Mouse (Mus musculus) layer of hippocampus, adult 9-10 months (tissue): ENCODE measurements around the gene Bfsp2.
A peak's percentile ranks its signal among the peaks of the same experiment; 100 is the strongest.

Source experiments
- DNase-seq: peaks from one replicate; pipeline ENCODE4 v3.0.0; 2022; ENCODE audit warnings: low spot score

The Bfsp2 gene

DNA sequence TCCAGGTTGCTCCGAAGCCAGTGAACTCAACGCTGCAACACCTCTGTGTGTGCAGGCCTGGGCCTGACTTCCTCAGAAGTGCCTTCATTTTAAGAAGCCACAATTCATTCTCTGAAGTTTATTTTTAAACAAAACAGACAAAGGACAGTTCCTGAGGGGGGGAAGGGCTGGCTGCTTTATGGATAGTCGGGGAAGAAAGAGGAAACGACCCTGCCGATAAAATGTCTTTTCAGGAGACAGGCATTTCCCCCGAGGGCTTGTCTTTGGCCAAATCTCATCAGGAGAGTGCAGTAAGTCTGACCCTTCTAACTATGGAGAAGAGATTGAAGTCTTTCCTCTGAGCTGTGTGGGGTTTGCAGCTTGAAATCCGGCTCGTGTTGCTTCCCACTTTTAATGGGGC is 5.4 kb upstream of the Bfsp2 start:
- no peak for DNase-seq

DNA sequence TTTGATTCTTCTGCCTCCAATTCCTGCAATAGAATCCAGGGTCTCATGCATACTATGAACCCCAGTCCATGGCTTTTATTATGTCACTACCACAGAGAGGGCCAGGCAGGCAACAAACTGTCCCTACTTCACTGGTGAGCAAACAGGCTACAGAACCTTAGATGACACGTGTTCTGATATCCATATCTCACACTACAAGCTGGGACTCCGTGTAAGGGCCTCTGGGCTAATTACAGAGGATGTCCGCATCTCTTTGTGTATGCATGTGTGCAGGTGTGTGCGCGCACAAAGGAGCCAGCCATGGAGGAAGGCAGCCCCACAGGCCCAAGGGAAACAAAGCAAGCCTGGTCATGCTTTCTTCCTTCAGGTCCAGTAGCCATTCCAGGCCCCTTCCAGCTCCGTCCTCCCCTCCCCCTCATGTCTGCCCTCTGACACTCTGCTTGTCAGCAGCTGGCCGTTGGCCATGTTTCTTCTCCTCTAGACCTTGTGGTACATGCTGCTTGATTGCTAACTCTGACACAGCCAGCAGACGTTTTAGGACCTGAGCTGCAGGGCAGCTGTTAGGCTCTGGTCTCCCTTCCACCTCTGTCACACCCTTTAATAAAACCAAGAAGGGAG is 492 bp upstream of the Bfsp2 start:
- DNase-seq = no peak

DNA sequence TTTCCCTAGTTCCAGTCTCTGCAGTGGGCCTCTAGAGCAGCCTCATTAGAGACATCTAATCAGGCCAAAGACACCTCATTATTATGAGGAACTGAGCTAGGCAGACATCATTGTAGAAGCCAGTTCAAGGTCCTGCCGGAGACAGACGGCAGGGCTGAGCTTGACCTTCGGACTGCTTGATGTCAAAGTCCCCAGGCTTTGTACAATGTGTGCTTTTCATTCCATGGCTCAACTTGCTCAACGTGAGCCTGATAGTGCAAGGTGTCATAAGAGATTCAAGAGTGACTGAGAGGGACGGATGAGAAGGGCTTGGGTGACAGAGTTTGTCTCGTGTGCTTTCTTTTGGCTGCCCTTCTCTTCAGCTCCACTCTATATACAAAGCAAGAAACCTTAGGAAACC is 4.8 kb downstream of the Bfsp2 start:
- DNase-seq = no peak

DNA sequence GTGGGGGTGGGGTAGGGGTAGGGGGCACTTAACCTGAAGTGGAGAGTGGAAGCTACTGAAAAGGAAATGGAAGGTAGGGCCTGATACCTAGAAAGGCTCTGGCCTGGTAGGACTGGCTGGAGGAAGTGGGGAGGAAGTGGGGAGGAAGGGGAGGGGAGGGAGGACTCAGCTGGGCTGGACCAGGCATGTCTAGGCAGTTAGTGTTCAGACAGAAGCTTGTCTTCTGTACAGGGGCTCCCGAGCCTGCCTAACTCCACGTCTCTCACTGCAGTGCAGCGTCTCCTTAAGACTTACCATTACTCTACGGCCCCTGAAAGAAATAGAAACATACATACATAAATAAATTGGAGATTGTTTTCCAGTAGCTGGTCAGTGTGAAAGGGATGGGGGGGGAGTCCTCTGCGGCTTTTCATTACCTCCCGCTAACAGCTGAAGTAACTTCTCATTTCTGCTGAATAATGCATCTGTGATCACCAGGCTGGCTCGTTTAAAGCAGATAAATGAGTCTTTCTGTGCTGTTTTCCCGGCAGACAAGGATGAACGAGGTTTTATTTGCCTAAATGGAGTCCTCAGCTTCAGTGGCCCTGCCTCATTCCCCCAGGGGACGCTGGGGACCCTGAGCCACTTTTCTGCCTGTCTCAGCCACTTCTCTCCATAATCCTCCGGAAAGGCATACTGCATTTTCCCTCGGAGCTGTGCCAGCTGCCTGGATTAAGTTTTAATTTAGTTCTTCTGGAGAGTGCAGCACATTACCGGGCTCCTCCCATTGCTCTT is 6.1 kb downstream of the Bfsp2 start:
- DNase-seq = no peak

DNA sequence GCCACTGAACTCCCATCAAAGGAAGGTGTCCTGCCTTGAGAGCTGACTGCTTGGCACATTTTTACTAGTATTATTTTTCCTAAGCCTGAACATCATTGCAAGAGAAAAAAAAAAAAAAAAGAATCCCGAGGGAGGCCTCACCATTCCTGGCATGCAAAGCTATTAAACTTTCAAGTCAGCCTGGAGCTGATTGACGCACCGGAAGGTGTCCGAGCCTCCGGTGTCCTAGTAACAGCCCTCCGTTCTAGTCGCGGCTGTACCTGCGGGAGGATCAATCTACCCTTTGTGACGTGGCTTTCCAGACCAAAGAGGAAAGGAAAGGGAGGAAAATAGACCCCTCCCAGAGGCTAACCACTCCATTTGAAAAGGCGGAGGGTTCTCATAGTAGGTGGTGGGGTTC is 8.4 kb downstream of the Bfsp2 start:
- no peak for DNase-seq

DNA sequence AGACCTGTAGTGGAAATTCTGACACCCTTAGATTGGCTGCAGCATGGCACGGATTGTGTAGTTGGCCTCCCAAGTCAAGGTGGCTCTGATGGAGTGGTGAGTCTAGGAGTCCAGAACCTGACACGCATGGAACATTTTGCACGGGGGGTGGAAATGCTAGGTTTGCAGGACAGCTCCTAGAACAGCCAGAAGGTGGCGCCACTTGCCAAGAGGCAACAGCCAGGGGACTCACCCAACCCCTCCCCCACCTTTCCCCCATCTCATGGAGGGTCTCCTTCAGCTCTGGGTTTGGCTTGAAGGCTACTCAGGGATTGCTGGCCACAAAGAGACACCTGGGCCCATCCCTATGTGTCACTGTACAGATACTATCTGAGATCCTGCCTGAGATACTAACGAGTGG is 10.7 kb downstream of the Bfsp2 start:
- no peak for DNase-seq

DNA sequence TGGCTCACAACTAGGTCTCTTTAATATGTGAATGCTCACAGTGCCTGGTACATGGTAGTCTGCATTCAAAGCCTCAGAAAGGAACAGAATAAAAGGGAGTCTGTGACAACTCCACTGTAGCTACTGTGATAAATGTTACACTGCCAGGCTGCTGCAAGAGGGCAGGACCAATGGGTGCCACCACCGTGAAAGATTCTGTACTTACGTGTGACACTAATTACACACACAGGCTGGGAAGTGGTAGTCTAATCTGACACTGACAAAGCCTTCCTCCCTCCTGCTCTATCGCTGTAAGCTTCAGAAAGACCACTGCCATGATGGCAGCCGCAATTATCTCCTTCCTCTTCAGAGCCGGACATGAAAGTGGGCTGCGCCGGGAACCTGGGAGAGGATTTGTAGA is 11.3 kb downstream of the Bfsp2 start:
- DNase-seq = no peak

DNA sequence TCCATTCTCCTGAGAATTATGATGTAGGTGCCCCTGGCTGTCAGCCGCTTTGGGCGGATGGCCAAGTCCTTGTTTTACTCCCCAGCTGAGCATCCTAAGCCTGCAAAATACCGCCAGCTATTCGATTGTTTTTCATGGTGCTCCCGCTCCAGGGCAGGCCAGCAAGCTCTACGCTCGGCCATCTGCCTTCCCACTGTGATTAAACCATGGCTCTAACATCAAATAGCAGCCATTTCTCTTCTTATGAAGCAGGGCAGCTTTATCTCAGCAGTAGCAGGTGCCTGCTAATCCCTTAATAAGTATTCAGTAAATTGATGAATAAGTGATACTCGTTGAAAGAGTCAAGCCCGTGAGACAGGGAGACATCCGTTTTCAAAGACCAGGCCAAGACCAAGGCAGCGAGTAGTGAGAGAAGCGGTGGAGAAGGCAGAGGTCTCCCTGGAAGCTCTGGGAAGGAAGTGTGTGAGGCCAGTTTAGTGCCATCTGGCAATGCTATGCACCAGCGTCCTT is 14.5 kb downstream of the Bfsp2 start:
- DNase-seq = peak; percentile 54

DNA sequence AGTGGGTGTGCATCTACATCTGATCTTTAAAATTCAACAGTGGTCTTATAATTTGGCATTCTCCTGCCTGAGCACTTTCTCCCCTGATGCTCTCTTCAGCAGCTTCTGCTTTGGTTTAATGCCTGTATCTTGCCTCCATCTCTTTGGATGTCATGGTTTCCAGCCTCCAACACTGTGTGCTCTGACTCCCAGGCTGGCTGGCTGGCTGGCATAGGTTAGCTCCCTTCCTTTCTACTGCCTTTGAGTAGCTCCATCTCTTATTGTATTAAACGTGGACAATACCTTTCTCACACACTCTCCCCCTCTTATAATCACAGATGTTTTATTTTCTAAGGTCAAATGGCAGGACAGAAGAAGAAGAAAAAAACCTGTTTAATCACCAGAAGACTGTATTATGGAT is 14.9 kb downstream of the Bfsp2 start:
- DNase-seq = no peak

DNA sequence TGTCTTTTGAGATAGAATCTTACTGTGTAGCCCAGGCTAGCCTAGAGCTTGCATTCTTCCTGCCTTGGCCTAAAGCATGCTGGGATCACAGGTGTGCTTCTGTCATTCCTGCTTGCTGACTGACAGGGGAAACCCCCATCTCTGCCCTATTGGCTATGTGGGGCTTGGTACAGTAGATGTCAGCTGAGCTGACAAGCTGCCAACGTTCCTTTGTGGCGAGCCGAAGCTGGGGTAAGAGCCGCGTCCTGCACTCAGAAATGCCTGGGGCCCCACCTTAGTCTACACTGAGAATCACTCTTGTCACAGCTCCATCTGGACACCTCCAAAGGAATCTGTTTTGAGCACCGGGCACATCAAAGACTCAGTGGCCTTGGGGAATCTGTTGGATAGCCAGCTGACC is 16.4 kb downstream of the Bfsp2 start:
- DNase-seq = no peak

DNA sequence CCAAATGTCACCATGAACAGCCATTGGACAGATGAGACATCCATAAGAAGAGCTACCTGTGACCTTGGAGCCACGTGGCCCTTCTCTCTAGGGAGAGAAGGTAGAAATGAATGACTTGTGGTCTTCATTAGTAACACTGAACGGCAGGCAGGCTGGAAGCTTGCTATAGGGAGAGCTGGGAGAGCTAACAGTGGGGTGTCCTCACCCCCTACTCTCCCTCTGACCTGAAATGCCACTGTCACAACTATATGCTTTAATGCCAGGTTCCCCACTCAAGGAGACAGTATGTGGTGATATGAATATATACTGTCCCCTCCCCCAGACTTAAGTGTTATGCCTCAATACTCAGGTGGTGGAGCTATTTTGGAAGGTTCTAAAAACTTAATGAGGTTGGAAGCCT is 20.4 kb downstream of the Bfsp2 start:
- no peak for DNase-seq

DNA sequence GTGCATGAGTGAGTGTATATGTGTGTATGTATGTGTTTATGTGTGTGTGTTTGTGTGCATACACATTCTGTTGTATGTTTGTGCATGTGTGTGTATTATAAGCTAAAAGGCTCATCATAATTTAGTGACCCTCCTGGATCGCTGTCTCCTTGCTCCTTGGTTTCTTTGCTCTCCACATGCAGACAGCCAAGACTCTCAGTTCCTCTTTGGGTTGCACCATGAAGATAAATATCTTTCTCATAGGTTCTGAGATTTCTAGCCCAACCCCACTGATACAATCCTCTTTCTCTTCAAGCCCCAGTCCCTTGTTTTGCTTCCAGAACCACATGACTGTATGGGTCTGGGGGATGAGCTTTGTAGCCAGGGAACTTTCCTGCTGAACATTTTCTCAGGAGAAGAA is 20.9 kb downstream of the Bfsp2 start:
- DNase-seq = no peak

DNA sequence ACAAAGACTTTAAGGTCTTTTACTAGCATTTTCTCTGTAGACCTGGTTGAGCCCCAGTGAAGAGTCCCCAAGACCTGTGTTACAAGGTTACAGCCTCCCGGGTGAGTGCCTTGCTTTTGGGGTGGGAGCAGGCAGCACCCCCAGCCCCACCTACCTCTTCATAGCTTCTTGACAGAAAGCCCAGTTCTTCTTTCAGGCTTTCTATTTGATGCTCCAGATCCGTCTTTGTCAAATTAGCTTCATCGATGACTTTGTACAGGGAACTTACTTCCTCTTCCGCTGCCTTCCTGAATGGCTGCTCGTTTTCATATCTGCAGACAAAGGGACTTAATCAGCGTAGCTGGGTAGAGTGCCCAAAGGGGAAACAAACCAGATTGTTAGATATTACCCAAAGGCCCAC is 30.6 kb downstream of the Bfsp2 start:
- no peak for DNase-seq

DNA sequence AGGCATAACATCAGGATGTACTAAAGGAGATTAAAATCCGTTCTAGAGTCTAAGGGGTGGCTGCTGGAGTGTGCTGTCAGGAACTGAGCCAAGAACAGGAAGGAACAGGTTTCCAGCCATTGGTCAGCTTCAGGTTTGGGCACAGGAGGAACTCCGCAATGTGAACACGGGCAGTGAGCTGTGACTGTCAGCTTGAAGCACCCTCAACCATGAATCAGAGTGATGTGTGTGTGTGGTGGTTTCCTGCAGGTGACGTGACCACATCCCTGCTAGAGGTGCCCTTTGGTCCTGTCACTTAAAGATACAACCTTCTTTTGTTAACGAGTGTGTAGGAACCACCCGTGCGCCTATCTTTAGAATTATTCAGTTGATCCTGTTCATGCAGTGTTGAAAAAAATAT is 31.1 kb downstream of the Bfsp2 start:
- no peak for DNase-seq

DNA sequence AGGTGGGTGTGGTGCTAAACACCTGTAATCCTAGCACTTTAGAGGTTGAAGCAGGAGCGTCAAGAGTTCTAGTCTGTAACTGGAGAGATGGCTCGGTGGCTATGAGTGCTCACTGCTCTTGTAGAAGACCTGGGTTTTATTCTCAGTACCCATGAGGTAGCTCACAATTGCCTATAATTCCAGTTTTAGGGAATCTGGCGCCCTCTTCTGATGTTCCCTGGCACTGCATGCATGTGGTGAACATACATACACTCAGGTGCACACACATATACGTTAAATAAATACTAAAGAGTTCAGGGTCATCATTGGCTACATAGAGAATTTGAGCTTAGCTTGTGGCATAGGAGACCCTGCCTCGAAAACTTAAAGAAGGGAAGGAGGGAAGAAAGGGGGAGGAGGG is 35.6 kb downstream of the Bfsp2 start:
- no peak for DNase-seq

DNA sequence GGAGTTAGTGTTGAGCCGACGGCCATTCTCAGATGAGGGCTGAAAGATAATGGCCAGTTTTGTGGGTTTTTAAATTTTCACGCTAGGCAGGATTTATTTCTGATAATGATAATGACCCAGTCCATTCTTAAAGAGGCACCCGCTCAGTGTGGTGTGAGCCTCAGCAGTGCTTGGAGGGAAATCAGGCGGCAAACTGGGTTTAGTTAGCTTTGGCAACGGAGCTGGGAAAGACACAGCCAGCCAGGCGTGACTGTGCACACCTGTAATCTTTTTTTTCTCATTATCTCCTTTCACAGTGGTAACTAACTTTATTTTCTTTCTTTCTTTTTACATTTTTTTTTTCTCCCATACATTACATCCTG is 36.4 kb downstream of the Bfsp2 start:
- no peak for DNase-seq

DNA sequence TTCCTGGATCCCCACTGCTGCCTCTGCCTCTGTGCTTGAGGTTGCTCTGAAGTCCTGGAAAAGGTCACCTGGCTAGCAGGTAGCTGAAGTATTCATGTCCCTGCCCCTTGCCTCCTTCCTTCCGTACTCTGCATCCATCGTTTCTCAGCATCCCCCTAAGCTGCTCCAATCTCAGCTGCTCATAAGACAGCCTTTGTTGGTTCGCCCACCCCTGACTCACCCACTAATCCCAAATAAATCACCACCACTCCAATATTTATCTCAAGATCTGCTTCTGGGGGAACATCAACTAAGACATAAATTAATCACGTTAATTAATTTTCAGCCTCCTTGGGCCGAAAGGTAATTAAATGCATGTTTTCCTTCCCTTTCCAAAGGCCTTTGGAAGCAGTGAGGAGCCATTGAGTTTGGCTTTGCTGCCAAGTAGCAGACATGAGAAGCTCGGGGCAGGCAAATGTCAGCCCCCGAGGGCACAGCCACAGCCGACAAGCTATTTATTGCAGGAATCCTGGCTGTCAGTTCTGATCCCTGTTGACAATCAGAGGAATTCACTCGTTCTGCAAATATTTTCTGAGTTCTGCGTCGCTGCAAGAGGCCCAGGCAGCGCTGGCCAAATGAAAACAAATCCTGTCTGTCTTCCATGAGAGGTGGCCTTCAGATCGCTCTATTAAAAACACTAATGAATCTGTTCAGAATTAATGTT is 36.9 kb downstream of the Bfsp2 start:
- no peak for DNase-seq

DNA sequence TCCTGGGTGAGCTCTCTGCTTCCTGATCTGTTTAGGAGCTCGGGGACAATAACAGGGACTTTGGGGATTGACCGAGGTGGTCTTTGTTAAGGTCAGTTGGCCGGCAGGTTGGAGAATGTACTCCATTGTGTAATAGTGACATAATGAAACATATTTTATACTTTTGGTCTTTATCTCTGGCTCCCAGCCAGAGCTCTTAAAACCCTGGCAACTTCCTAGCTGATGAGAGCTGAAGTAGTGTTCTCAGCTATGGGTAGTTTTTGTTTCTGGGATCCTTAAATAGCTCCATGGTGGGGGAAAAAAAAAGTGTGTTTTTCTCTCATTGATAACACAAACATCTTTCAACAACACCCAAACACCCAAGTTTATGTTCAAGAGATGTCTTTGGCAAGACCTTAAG is 39.6 kb downstream of the Bfsp2 start:
- no peak for DNase-seq

DNA sequence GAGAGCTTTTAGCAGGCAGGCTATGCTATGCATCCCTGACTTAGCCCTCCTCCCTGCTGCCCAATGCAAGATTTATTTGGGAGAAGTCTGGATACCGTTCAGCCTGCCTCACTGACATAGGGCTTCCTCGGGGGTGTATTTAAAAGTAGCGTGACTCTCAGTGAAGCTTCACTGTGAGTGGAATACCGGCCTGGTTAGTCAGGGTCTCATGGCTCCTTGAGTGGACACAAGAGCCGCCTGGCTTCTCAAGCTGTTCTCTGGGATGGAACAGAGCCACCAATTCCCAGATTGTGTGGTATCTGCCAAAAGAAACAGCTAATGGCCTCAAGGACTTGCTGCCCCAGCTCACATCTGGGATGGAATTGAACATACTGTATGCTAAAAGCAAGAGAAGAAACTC is 43.1 kb downstream of the Bfsp2 start:
- DNase-seq = no peak

DNA sequence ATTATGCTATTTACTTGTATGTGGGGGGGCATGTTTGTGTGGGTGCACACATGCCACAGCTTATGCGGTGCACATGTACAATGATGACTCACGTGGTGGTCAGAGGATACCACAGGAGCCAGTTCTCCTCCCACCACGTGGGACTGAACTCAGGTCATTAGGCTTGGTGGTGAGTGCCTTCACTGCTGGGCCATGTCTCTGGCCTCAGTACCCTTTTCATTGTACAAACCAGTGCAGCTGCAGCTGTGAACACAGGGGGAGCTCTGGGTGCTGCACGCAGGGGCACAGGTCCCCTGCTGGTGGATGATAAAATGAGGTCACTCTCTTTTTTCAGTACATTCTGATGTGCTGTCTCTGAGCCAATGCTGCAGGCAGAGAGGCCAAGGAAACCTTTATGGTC is 46.1 kb downstream of the Bfsp2 start:
- no peak for DNase-seq

DNA sequence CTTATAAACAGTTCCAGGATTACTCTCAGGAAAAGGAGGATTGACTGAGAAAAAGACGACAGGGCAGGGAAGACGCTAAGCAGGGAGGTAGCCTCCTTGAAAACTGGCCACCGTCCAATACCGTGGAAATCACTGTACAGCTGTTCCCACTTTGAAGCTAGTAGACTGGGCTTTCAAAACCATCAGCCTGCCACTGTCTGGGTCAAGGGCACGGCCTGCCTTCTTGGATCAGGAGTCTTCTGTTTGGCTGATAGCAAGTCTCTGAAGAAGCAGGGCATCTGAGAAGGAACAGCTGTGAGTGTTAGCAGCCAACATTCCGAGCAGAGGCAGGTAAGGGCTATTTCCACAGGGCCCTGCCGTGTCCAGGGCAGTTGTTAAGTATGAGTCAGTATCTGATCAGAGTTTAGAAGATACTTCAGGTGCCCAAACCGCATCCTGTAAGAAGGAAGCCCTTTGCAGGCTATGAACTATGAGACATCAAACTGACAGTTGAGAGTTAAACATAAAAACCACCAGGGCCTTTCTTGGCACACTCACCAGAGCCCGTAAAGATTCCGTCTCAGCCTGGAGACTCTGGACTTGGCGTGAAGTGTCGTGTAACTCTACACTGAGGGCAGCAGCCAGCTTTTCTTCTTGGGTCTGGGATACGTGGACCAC is 48.0 kb downstream of the Bfsp2 start:
- no peak for DNase-seq

DNA sequence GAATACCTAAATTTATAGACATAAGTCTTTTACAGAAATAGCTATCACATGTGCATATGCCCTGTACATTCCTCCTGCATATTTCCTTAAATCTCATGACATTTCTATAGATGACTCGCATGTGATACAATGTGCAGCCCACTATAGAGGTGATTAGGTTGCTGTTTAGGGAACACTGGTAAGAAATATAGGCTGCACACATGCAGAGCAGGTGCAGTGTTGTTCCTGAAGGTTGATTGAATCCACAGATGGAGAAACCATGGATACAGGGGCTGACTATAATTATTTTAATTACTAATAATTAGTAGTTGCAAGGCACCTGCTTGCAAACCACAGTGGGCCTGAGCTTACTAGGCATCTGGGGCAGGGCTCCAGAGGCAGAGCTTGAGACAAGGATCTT is 48.5 kb downstream of the Bfsp2 start:
- no peak for DNase-seq
